Mouse (Mus musculus) layer of hippocampus, adult 18-20 months (tissue): ENCODE results near the gene Cpt2. TPM values are rescaled to one million over a fixed set of nuclear protein-coding genes. Genes with fewer than 3 reads are reported as not detected.

ENCODE experiments used
- DNase-seq, 2 experiments: peaks; one replicate each; pipeline ENCODE4 v3.0.0; 2022; ENCODE audit warnings: low spot score in 2 of 2
- long read RNA-seq: library from polyadenylated mRNA; stranded (forward); transcript quantifications from one replicate; pipeline ENCODE4 v2.0.0, GENCODE M21; 2021
- total RNA-seq, 2 experiments: library from RNA; stranded (reverse); gene quantifications; 2 replicates each; pipeline ENCODE4 v1.2.3; 2021

Gene Cpt2
- total RNA-seq: 1 to 10 TPM; 6.1 to 9.4 TPM
- long read RNA-seq, transcript Cpt2-201 (5 exons, 2,372 nt): major isoform, 13 of 13 reads
- long read RNA-seq, partial matches to known transcripts: 0 of 13 reads
- long read RNA-seq, other reads (novel, unspliced or antisense): 0 of 13 reads

DNA sequence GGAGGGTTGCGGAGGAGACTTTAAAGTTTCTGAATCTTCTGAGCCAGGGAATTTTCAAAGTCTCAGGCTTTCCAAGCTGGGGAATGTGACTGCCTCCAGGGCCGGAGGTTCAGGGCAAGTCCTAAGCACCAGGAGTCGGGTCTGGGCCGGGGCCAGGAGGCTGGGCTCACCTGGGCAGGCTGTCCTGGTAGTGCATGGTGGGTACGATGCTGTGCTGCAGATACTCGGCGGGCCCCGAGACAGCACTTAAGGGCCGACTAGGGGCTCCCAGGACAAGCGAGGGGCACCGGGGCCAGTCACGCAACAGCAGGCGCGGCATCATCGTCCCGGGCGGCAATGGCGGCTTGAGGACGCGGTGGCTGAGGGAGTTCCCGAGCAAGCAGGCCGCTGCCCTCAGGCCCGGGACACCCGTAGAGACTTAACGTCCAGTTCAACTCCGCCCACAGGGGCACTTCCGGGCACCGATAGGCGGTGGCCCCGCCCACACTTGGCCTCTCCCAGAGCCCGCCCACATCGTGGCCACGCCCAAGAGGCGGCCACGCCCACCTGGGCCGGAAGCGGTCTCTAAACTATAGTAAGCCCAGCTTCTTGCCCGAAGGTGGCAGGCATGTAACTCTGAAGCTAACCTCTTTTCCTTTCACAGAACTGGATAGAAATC lies at the start of gene Cpt2:
Gene Cpt2 (minus strand): TSS at position 466 of the 658 bp plus-strand sequence.
- DNase-seq: peak; percentile 65 to 78

DNA sequence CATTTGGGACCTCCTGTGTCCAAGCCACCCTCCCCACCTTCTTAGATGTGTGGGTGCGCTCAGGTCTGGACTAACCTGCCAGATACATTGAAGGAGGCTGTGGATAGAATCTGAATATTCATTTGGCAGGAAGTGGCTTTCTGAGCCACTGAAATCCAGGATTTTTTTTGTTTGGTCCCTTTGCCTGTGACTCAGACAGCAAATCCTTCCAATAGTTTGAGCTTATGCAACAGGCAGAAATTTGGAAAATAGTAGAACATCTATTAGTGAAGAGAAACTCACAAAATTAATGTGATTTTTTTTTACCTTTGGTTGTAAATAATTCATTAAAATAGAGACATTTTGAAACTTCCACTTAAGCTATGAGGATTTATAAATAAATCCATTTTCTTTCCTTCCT lies 47.8 kb upstream of the Cpt2 start:
- no peak for DNase-seq

DNA sequence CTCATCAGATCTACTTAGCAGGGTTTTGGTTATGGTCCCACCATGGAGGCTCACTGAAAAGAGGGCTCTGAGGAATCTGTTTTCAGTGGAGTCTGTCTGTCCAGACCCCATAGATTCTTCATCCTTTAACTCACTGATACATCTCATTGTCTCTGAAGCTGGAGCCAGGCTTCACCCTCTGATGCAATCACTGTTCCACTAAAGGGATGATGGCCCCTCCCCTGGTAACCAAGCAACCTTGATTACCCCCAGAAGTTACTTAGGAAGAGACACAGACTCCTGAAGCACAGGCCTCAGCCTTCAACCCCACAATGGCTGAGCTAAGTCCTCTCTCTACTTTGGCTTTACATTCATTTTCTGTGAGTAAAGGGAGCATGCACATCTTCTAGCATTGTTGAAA lies 46.4 kb upstream of the Cpt2 start:
- no peak for DNase-seq

GRCm38 (mm10) chr4:107967966-107968682 lies 44.7 kb upstream of the Cpt2 start, which contains the start of gene Slc1a7:
Slc1a7 (plus strand) TSS chr4:107968332.
- no peak for DNase-seq

GRCm38 (mm10) chr4:107966416-107967109 lies 43.2 kb upstream of the Cpt2 start:
- DNase-seq: no peak

GRCm38 (mm10) chr4:107962792-107963191 lies 39.4 kb upstream of the Cpt2 start:
- no peak for DNase-seq

GRCm38 (mm10) chr4:107962044-107962732 lies 38.8 kb upstream of the Cpt2 start:
- no peak for DNase-seq

GRCm38 (mm10) chr4:107958487-107958886 lies 35.1 kb upstream of the Cpt2 start:
- DNase-seq: no peak

- DNase-seq: no peak
Observed at GRCm38 (mm10) chr4:107955691-107956090, 32.3 kb upstream of the Cpt2 start.

DNA sequence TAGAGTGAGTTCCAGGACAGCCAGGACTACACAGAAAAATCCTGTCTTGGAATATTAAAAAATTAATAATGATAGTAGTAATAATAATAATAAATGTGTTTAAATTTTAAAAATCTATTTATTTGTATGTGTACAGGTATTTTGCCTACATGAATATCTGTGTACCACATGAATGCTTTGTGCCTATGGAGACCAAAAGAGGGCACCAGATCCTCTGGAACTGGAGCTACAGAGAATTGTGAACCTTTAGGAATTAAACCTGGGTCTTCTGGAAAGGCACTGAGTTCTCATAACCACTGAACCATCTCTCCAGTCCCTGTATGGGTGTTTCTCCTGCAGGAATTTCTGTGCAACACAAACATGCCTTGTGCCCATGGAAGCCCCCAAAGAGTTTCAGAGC lies 29.4 kb upstream of the Cpt2 start:
- DNase-seq: no peak

DNA sequence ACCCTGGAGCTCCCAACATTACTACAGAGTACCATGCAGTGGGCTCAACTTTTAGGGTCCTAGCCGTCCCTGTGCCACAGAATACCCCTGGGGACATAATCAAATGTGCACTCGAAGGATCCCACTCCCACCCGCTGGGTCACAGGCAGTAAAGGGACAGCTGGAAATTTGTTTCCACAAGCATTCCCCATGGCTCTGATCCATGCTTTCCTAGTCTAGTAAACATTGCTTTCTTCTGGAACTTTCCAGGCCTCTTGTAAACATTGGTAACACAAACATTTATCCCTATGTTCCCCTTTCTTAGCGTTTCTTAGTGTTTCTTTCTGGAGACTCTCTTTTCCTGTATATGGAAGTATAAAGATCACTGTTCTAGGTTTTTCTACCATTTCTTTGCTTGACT lies 26.5 kb upstream of the Cpt2 start:
- no peak for DNase-seq

GRCm38 (mm10) chr4:107944141-107944540 lies 20.7 kb upstream of the Cpt2 start:
- no peak for DNase-seq

DNA sequence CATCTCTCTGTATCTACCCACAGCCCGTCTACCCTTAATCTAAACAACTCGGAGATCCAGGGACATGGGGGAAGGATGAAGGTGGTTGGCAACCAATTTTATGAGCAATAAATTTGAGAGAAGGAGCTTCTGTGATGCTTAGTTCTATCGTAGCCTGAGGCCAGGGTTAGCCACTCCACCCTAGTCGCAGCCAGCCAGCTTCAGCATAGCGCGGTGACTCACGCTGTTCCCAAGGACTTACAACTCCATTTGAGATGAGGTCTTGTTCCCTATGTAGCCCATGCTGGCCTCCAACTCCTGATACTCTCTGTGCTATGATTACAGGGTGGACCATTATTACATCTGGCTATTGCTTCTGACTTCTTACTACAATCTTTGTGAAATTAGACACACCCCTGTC lies 19.3 kb upstream of the Cpt2 start:
- DNase-seq: no peak

DNA sequence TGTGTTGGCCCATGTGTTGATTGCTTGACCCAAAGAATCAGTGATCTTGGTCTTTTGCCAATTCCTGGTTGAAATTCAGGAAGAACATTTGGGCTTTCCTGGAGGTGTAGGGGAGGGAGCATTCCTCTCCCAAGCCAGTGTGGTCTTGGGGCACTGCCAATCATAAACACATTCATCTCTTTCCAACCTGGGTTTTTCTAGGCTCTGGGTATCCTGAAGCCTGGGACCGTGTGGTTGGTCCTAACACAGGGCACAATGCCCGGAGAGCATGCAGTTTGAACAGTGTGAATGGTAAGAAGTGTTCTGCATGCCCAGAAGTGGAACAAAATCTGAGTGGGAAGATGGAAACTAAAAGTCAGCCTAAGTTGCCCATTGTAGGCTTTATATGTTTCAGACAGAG lies 14.7 kb upstream of the Cpt2 start:
- no peak for DNase-seq

DNA sequence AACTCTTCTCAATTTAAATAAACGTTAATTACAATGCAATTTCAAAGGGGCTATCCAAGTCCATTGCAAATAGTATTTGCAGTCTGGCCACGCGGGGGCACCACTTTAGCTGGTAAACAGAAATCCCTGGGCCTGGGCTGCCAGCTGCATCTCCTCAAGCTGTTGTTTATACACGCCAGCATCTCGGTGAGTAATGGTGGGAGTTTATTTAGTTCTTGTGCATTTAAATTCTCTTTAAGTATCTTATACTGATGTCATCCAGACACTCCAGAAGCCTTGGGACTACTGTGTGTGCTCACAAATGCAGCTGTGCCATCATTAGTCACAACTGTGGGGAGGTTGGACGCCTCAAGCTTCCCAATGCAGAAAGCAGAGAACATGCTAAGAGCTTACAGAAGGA lies 13.9 kb upstream of the Cpt2 start:
- peak; percentile 45 to 80 for DNase-seq

DNA sequence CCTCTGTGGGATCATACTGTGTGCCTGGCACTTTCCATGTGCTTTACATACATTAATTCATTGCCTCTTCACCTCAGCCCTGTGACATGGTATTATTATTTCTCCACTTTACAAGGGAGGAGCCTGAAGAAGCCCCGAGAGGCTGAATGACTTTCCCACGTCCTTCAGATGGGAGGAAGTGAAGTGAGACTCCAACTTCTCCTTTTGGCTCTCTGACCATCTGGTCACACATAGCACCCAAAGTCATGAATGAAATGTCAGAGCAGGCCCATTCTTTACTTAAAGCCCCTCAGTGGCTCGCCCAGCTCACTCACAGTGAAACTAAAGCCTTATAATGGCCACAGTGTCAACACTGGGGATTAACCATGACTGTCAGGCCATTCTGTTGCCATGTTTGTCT lies 11.8 kb upstream of the Cpt2 start:
- no peak for DNase-seq

- DNase-seq: no peak
Observed at GRCm38 (mm10) chr4:107933239-107933638, 9.8 kb upstream of the Cpt2 start.

- no peak for DNase-seq
Observed at GRCm38 (mm10) chr4:107931453-107931852, 8.0 kb upstream of the Cpt2 start.

GRCm38 (mm10) chr4:107928726-107929125 lies 5.3 kb upstream of the Cpt2 start:
- DNase-seq: no peak

DNA sequence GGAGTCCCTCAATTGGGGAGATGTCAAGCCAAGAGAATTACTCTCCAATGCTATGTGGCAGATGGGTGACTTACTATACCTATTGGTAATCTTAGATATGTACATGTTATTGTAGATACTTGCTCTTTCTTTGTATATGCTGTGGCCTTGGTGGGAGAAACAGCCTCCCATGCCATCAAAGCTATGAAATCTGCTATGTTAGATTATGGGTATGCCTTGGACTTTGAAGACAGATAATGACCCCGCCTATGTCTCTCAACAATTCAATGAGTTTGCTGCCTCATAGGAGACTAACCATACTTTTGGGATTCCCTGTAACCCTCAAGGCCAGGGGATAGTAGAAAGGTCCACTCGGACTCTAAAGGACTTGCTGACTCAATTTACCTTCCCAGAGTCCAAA lies 4.9 kb upstream of the Cpt2 start:
- no peak for DNase-seq

DNA sequence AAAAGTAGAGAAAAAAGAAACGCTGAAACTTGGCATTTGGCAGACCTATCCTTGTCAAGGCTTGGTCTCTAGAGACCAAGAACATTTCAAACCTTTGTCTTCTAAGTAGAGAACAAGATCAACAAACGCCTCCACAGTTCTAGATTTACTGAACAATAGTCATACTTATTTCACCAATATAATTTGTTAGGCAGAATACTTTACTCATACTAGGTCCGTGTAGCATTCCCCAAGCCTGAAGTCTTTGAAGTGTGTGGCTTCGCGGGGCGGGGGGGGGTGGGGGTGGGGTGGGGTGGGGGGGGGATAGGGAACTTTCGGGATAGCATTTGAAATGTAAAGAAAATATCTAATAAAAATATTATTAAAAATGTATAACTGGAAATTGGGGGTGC lies 389 bp upstream of the Cpt2 start:
- no peak for DNase-seq

GRCm38 (mm10) chr4:107921952-107922351 lies 1.5 kb downstream of the Cpt2 start:
- no peak for DNase-seq
